Mouse (Mus musculus): ENCODE data around the gene Pakap. TPM values are rescaled to one million over a fixed set of nuclear protein-coding genes. Genes with fewer than 3 reads are reported as not detected.
A peak's percentile ranks its signal among the peaks of the same experiment; 100 is the strongest.

Pakap gene
- polyA plus RNA-seq, 1 experiment from 2014 or later: 1.4 TPM

GRCm38 (mm10) chr4:57812075-57812474 is 244.1 kb downstream of the Pakap start:
- H3K4me2 ChIP-seq: no peak overlapping the region
- no peaks in the 10 kb centered on the region for H3K9me3 ChIP-seq (replicated peaks)
- ATAC-seq (ENCODE audit: insufficient read depth): no peak
- no peaks in the 10 kb centered on the region for H3K36me3 ChIP-seq (replicated peaks)
- H3K9ac ChIP-seq: no peak overlapping the region
- peaks cover 9% of the 10 kb centered on the region for H3K4me1 ChIP-seq (replicated peaks)
- H3K27me3 ChIP-seq: no peaks in the 10 kb centered on the region
- no peak overlapping the region for H3K4me3 ChIP-seq (replicated peaks)
- H3K27ac ChIP-seq (replicated peaks): peak overlapping the region; percentile 25; the same call in 1 of the 2 replicates
- WGBS (ENCODE audit: insufficient replicate concordance): 65% methylated on average over 1 of the region's 1 CpGs

- Histone ChIP-seq H3K36me3 (replicated peaks) (no peaks in the 10 kb centered on the region), H3K4me2 (peak overlapping the region; percentile 2; the same call in 1 of the 2 replicates), H3K9me3 (replicated peaks) (no peaks in the 10 kb centered on the region), H3K27ac (replicated peaks) (peak overlapping the region; percentile 57), H3K4me1 (replicated peaks) (peaks cover 9% of the 10 kb centered on the region), H3K27me3 (no peaks in the 10 kb centered on the region), H3K9ac (no peak overlapping the region), H3K4me3 (replicated peaks) (no peak overlapping the region)
- peak; percentile 78 for ATAC-seq (ENCODE audit: insufficient read depth)
- 16% methylated on average over 7 of the region's 7 CpGs for WGBS (ENCODE audit: insufficient replicate concordance)
Observed at GRCm38 (mm10) chr4:57812916-57813575, 245.1 kb downstream of the Pakap start.

DNA sequence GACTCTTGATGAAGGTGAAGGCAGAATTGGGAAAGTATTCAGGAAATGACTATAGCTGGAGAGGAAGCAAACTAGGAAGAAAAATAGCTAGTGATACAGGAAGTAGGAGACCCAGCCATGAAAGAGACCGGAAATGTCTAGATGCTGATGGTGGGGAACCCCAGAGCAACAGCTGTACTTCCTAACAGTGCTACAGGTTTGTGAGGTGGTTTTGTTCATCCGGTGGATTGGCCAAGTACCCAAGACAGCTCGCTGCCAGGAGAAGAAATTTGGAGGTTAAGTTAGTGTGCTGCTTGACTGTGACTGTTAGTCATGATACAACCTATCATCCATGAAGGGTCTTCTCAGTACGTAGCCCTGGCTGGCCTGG is 245.6 kb downstream of the Pakap start:
- peaks cover 9% of the 10 kb centered on the region for H3K4me1 ChIP-seq (replicated peaks)
- peak overlapping the region; percentile 29; the same call in 1 of the 2 replicates for H3K27ac ChIP-seq (replicated peaks)
- WGBS (ENCODE audit: insufficient replicate concordance): 30% methylated on average over 4 of the region's 4 CpGs
- H3K27me3 ChIP-seq: no peaks in the 10 kb centered on the region
- H3K4me3 ChIP-seq (replicated peaks): no peak overlapping the region
- H3K9me3 ChIP-seq (replicated peaks): no peaks in the 10 kb centered on the region
- no peak overlapping the region for H3K4me2 ChIP-seq
- ATAC-seq (ENCODE audit: insufficient read depth): no peak
- H3K9ac ChIP-seq: no peak overlapping the region
- H3K36me3 ChIP-seq (replicated peaks): no peaks in the 10 kb centered on the region

GRCm38 (mm10) chr4:57815355-57815754 is 247.4 kb downstream of the Pakap start:
- ATAC-seq (ENCODE audit: insufficient read depth): no peak
- Histone ChIP-seq H3K9me3 (replicated peaks) (no peaks in the 10 kb centered on the region), H3K4me3 (replicated peaks) (no peak overlapping the region), H3K4me1 (replicated peaks) (peaks cover 9% of the 10 kb centered on the region), H3K27me3 (no peaks in the 10 kb centered on the region), H3K27ac (replicated peaks) (no peak overlapping the region), H3K9ac (no peak overlapping the region), H3K36me3 (replicated peaks) (no peaks in the 10 kb centered on the region), H3K4me2 (no peak overlapping the region)
- WGBS (ENCODE audit: insufficient replicate concordance): 65% methylated on average over 2 of the region's 2 CpGs

GRCm38 (mm10) chr4:57816146-57816545 is 248.2 kb downstream of the Pakap start:
- H3K4me3 ChIP-seq (replicated peaks): no peak overlapping the region
- H3K9ac ChIP-seq: no peak overlapping the region
- 77% methylated on average over 8 of the region's 8 CpGs for WGBS (ENCODE audit: insufficient replicate concordance)
- peaks cover 9% of the 10 kb centered on the region for H3K4me1 ChIP-seq (replicated peaks)
- no peaks in the 10 kb centered on the region for H3K27me3 ChIP-seq
- H3K36me3 ChIP-seq (replicated peaks): no peaks in the 10 kb centered on the region
- no peak overlapping the region for H3K4me2 ChIP-seq
- no peak overlapping the region for H3K27ac ChIP-seq (replicated peaks)
- no peaks in the 10 kb centered on the region for H3K9me3 ChIP-seq (replicated peaks)
- no peak for ATAC-seq (ENCODE audit: insufficient read depth)

GRCm38 (mm10) chr4:57820839-57821374 is 252.9 kb downstream of the Pakap start:
- Histone ChIP-seq H3K9me3 (replicated peaks) (no peaks in the 10 kb centered on the region), H3K4me3 (replicated peaks) (no peak overlapping the region), H3K36me3 (replicated peaks) (no peaks in the 10 kb centered on the region), H3K9ac (no peak overlapping the region), H3K4me1 (replicated peaks) (no peaks in the 10 kb centered on the region; the same call in 1 of the 2 replicates), H3K4me2 (no peak overlapping the region), H3K27ac (replicated peaks) (no peak overlapping the region), H3K27me3 (no peaks in the 10 kb centered on the region)
- ATAC-seq (ENCODE audit: insufficient read depth): no peak
- 75% methylated on average over 24 of the region's 24 CpGs for WGBS (ENCODE audit: insufficient replicate concordance)

GRCm38 (mm10) chr4:57821556-57822356 is 253.8 kb downstream of the Pakap start:
- H3K9ac ChIP-seq: no peak overlapping the region
- H3K36me3 ChIP-seq (replicated peaks): no peaks in the 10 kb centered on the region
- H3K9me3 ChIP-seq (replicated peaks): no peaks in the 10 kb centered on the region
- H3K4me2 ChIP-seq: no peak overlapping the region
- H3K4me3 ChIP-seq (replicated peaks): no peak overlapping the region
- H3K27ac ChIP-seq (replicated peaks): no peak overlapping the region
- no peaks in the 10 kb centered on the region for H3K4me1 ChIP-seq (replicated peaks)
- H3K27me3 ChIP-seq: no peaks in the 10 kb centered on the region
- 36% methylated on average over 11 of the region's 11 CpGs for WGBS (ENCODE audit: insufficient replicate concordance)
- no peak for ATAC-seq (ENCODE audit: insufficient read depth)

GRCm38 (mm10) chr4:57822641-57823040 is 254.7 kb downstream of the Pakap start:
- Histone ChIP-seq H3K4me2 (no peak overlapping the region), H3K4me3 (replicated peaks) (no peak overlapping the region), H3K27ac (replicated peaks) (no peak overlapping the region), H3K4me1 (replicated peaks) (no peaks in the 10 kb centered on the region), H3K36me3 (replicated peaks) (no peaks in the 10 kb centered on the region), H3K9me3 (replicated peaks) (no peaks in the 10 kb centered on the region), H3K27me3 (no peaks in the 10 kb centered on the region), H3K9ac (no peak overlapping the region)
- 65% methylated on average over 5 of the region's 5 CpGs for WGBS (ENCODE audit: insufficient replicate concordance)
- ATAC-seq (ENCODE audit: insufficient read depth): no peak

DNA sequence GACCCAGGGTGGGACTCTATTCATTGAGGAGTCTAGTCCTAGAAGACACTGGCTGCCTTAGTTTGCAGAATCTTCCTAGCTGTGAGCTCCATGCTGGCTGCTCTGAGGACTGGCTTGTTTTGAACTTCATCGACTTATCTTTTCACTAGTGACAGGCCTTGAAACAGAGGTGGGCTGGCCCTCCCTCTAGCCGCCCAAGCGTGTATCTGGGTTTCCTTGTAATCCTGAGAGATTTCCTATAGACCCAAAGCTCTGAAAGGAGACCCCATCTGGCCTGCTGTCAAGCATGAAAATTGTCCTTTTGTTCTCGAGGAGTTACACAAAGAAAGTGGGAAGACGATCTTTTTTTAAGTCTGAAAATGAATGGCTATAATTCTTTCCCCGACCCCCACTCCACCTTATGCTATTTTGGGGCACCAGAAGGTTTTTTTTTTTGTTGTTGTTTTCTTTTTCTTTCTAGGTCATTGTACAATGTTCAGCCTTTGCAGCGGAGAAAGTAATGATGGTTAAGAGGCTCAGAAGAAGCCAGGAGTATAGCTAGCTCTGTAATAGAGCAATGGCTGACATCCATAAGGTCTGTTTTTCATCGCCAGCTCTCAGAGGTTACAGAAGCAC is 256.8 kb downstream of the Pakap start:
- 52% methylated on average over 8 of the region's 8 CpGs for WGBS (ENCODE audit: insufficient replicate concordance)
- no peaks in the 10 kb centered on the region for H3K4me1 ChIP-seq (replicated peaks)

DNA sequence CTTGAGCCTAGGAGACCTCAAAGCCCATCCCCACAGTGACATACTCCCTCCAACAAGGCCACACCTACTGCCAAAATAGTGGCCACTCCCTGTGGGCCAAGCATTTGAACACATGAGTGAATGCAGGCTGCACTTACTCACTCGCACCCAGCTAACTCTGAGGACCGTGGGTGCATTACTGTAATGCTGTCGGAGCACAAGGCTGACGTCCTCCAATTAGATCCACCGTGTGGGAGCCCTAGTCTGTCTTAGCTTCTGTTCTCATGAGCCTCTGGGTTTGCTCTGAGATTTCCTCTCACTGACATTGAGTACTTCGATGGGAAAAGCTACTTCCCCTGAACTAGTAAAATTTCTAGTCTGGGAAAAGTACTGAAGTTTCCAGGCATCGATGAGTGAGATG is 258.3 kb downstream of the Pakap start:
- Histone ChIP-seq H3K4me2 (no peak overlapping the region), H3K4me3 (replicated peaks) (no peak overlapping the region), H3K27me3 (no peaks in the 10 kb centered on the region), H3K4me1 (replicated peaks) (no peaks in the 10 kb centered on the region), H3K27ac (replicated peaks) (no peak overlapping the region), H3K9me3 (replicated peaks) (no peaks in the 10 kb centered on the region), H3K9ac (no peak overlapping the region), H3K36me3 (replicated peaks) (no peaks in the 10 kb centered on the region)
- 68% methylated on average over 7 of the region's 7 CpGs for WGBS (ENCODE audit: insufficient replicate concordance)
- no peak for ATAC-seq (ENCODE audit: insufficient read depth)

More for the DNA sequence above, 256.8 kb downstream of the Pakap start:
- Histone ChIP-seq H3K4me3 (replicated peaks) (no peak overlapping the region), H3K27ac (replicated peaks) (no peak overlapping the region), H3K9ac (no peak overlapping the region), H3K36me3 (replicated peaks) (no peaks in the 10 kb centered on the region), H3K4me2 (no peak overlapping the region), H3K27me3 (no peaks in the 10 kb centered on the region), H3K9me3 (replicated peaks) (no peaks in the 10 kb centered on the region)
- no peak for ATAC-seq (ENCODE audit: insufficient read depth)

DNA sequence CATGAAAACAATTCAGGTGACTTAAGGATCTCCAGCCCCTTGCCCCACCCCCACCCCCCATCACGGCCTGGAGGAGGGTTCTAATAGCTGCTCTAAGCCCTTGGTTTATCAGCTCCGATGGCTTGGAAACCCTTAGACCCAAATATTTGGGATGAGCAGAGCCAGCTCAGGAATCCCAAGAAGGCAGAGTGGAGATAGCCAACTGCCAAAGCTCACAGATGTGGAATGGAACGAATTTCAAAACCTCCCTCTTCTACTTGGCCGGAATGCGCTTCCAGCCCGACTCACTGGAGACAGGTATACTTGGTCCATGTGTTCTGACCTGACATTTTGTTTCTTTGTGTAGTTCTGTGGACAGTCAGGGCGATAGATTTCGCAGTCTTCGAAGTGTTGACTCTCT is 261.2 kb downstream of the Pakap start:
- H3K27ac ChIP-seq (replicated peaks): no peak overlapping the region
- no peaks in the 10 kb centered on the region for H3K27me3 ChIP-seq
- H3K36me3 ChIP-seq (replicated peaks): no peaks in the 10 kb centered on the region
- no peak for ATAC-seq (ENCODE audit: insufficient read depth)
- H3K4me3 ChIP-seq (replicated peaks): no peak overlapping the region
- H3K4me2 ChIP-seq: no peak overlapping the region
- H3K9ac ChIP-seq: no peak overlapping the region
- H3K9me3 ChIP-seq (replicated peaks): no peaks in the 10 kb centered on the region
- 71% methylated on average over 9 of the region's 9 CpGs for WGBS (ENCODE audit: insufficient replicate concordance)
- H3K4me1 ChIP-seq (replicated peaks): no peaks in the 10 kb centered on the region

All from liver, embryonic 15.5 days (tissue).